9 mouse cellular contexts compared by ENCODE assay signal in the genomic region with DNA sequence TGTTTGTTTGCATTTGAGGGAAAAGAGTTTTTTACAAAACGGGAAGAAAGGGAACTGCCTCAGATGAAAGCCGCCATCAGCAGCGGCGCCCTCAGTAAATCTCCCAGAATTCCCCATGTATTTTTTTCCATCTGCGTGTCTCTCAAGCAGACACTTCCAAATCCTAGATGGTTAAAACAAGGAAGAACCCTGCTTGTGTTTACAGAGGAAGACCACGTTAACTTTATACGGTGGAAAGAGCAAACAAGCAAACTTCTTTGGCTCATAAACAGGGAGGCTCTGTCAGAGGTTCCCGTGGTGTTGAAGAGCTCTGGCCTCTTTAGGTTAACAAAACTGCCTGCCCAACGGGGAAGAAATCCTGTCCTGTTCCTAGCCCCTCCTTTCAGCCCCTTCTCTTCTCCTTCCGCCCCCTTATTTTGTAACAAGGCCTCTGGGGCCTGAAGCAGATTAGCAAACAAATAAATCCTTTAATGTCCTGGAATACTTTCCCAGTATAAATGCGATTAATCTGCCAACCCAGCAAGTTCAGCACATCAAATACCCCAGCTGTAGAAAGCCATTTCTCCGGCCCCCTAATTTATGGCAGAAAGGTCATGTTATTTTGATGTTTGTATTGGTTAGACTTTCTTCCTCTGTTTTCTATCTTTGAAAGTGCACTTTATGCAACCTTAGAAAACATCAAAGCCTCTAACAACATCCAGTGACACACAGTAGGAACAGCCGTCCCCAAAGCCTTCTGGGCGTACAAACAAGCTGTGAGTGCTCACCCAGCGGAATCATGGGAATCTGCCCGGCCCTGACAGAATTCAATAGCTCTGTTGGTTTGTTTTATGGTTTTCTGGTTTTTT. TPM values are rescaled to one million over a fixed set of nuclear protein-coding genes. Genes with fewer than 3 reads are reported as not detected.
DNase-seq lines count a peak whose midpoint lies in the region; ATAC-seq and TF ChIP-seq lines count a peak whose summit lies in the region.
"Had no signal": no experiment of that assay in that cellular context is flagged by ENCODE, and none has a peak within 500 bp of the region (broad histone marks: within the 10 kb centered on the region; RNA-seq: fewer than 3 reads in every experiment).

No protein-coding gene starts in this region.

- no peak for TF ChIP-seq POLR2A in cerebellum, adult 2 months (IDR thresholded peaks at IDR 0.05; ENCODE audit: borderline replicate concordance, insufficient read depth, low read length)

- no peaks in the 10 kb centered on the region for H3K36me3 ChIP-seq in forebrain, embryonic 11.5 days (ENCODE audit: control insufficient read depth, insufficient read depth, low read length)
- no peaks in the 10 kb centered on the region for H3K36me3 ChIP-seq in intestine, embryonic 15.5 days
- H3K36me3 ChIP-seq in midbrain, embryonic 11.5 days (ENCODE audit: control insufficient read depth, insufficient read depth, low read length) = no peaks in the 10 kb centered on the region

- no peaks in the 10 kb centered on the region for H3K9me3 ChIP-seq in forebrain, embryonic 11.5 days (ENCODE audit: control insufficient read depth, low read length)
- H3K9me3 ChIP-seq in intestine, embryonic 15.5 days = no peaks in the 10 kb centered on the region
- H3K9me3 ChIP-seq in midbrain, embryonic 11.5 days (ENCODE audit: control insufficient read depth, low read length) = peaks cover 3% of the 10 kb centered on the region; the same call in 1 of the 2 replicates
- H3K9me3 ChIP-seq: megakaryocyte, embryonic 14.5 days had no signal

- WGBS in forebrain, embryonic 11.5 days = 13% methylated on average over 16 of the region's 16 CpGs
- 32% methylated on average over 16 of the region's 16 CpGs for WGBS in intestine, embryonic 15.5 days
- 16% methylated on average over 16 of the region's 16 CpGs for WGBS in midbrain, embryonic 11.5 days
- 41% methylated on average over 16 of the region's 16 CpGs for WGBS in cerebellum, adult 2 months

- no peak for TF ChIP-seq CTCF in cerebellum, adult 2 months (IDR thresholded peaks at IDR 0.05; ENCODE audit: borderline replicate concordance, insufficient read depth, low read depth, low read length)

- H3K4me3 ChIP-seq in forebrain, embryonic 11.5 days (ENCODE audit: low read depth, low read length) = peak overlapping the region; percentile 11; the same call in 1 of the 2 replicates
- H3K4me3 ChIP-seq in intestine, embryonic 15.5 days (replicated peaks) = no peak overlapping the region
- H3K4me3 ChIP-seq in midbrain, embryonic 11.5 days (ENCODE audit: low read depth, low read length) = peak overlapping the region; percentile 19
- no peak overlapping the region for H3K4me3 ChIP-seq in cerebellum, adult 2 months (replicated peaks; ENCODE audit: insufficient read depth, low read depth, low read length)
- H3K4me3 ChIP-seq: megakaryocyte, embryonic 14.5 days had no signal

- H3K9ac ChIP-seq in forebrain, embryonic 11.5 days (ENCODE audit: low read length) = peak overlapping the region; percentile 20
- no peak overlapping the region for H3K9ac ChIP-seq in intestine, embryonic 15.5 days
- H3K9ac ChIP-seq in midbrain, embryonic 11.5 days (ENCODE audit: low read length) = peak overlapping the region; percentile 39

- peaks cover 11% of the 10 kb centered on the region for H3K4me1 ChIP-seq in forebrain, embryonic 11.5 days (replicated peaks; ENCODE audit: control insufficient read depth, insufficient read depth, low read length)
- peaks cover 6% of the 10 kb centered on the region for H3K4me1 ChIP-seq in intestine, embryonic 15.5 days (replicated peaks)
- peaks cover 20% of the 10 kb centered on the region for H3K4me1 ChIP-seq in midbrain, embryonic 11.5 days (ENCODE audit: control insufficient read depth, insufficient read depth, low read length)
- no peaks in the 10 kb centered on the region for H3K4me1 ChIP-seq in cerebellum, adult 2 months (ENCODE audit: control insufficient read depth, insufficient read depth, low read length)

- H3K4me2 ChIP-seq in forebrain, embryonic 11.5 days (ENCODE audit: low read depth, low read length, severe bottlenecking) = peak overlapping the region; percentile 42
- H3K4me2 ChIP-seq in intestine, embryonic 15.5 days (replicated peaks) = peak overlapping the region; percentile 46
- peak overlapping the region; percentile 50 for H3K4me2 ChIP-seq in midbrain, embryonic 11.5 days

- H3K27me3 ChIP-seq in forebrain, embryonic 11.5 days (ENCODE audit: control insufficient read depth, insufficient read depth, low read length) = no peaks in the 10 kb centered on the region
- H3K27me3 ChIP-seq in intestine, embryonic 15.5 days (replicated peaks) = no peaks in the 10 kb centered on the region
- peaks cover 6% of the 10 kb centered on the region for H3K27me3 ChIP-seq in midbrain, embryonic 11.5 days (ENCODE audit: control insufficient read depth, insufficient read depth, low read length)
- no peaks in the 10 kb centered on the region for H3K27me3 ChIP-seq in cerebellum, adult 2 months (ENCODE audit: control insufficient read depth, insufficient read depth, low read length)
- H3K27me3 ChIP-seq: megakaryocyte, embryonic 14.5 days had no signal

- peak; percentile 8 for DNase-seq in NIH3T3 (ENCODE audit: low read depth)
- no peak for DNase-seq in forebrain, embryonic 11.5 days (ENCODE audit: low spot score)
- peak; percentile 97 for DNase-seq in midbrain, embryonic 11.5 days (ENCODE audit: low spot score, missing footprints)
- DNase-seq in cerebellum, adult 2 months = no peak
- no peak for DNase-seq in right cerebral cortex, postnatal 25 days
- no peak for DNase-seq in ovary, postnatal 14 days (ENCODE audit: low spot score)
- no peak for DNase-seq in adrenal gland, adult 2 months

- ATAC-seq in forebrain, embryonic 11.5 days (replicated peaks; ENCODE audit: low FRiP score) = peak; percentile 53
- ATAC-seq in intestine, embryonic 15.5 days = no peak
- peak; percentile 64 for ATAC-seq in midbrain, embryonic 11.5 days (ENCODE audit: low FRiP score)

- peak overlapping the region; percentile 92 for H3K27ac ChIP-seq in forebrain, embryonic 11.5 days (ENCODE audit: low read depth, low read length)
- peak overlapping the region; percentile 66 for H3K27ac ChIP-seq in intestine, embryonic 15.5 days
- H3K27ac ChIP-seq in midbrain, embryonic 11.5 days (ENCODE audit: low read depth, low read length) = peak overlapping the region; percentile 77
- no peak overlapping the region for H3K27ac ChIP-seq in cerebellum, adult 2 months (ENCODE audit: insufficient read depth, low read length)

RNA-seq across cellular contexts. Expression of gene Spry1, which starts 52.8 kb away (rescaled TPM):
- 20.9 and 24.4 TPM in 2 replicates for polyA plus RNA-seq in forebrain, embryonic 11.5 days (2014; fragmentation: Nextera tagmentation; extraction: Ambion mirVana)
- polyA plus RNA-seq in intestine, embryonic 15.5 days (2015; fragmentation: Nextera tagmentation; extraction: Ambion mirVana) = 13.4 and 14.2 TPM in 2 replicates
- polyA plus RNA-seq in midbrain, embryonic 11.5 days (2014; fragmentation: Nextera tagmentation; extraction: Ambion mirVana) = 10.0 and 10.3 TPM in 2 replicates
- polyA plus RNA-seq in cerebellum, adult 2 months (2012; rRNA removed) = 11.6 and 11.8 TPM in 2 replicates
- 10 to 100 TPM; 17.9 to 39.7 TPM for total RNA-seq in adrenal gland, adult 2 months (2021)
- polyA plus RNA-seq in adrenal gland, adult 2 months (2012; rRNA removed) = 32.5 and 37.6 TPM in 2 replicates

Comparison
In these comparisons a context has a peak if more than half of its experiments do, and no peak if none do; other contexts are left out.
1. DNase-seq: peak in NIH3T3 (single experiment) and midbrain, embryonic 11.5 days (single experiment); none in forebrain, embryonic 11.5 days (single experiment), cerebellum, adult 2 months (0 of 2), right cerebral cortex, postnatal 25 days (single experiment), ovary, postnatal 14 days (single experiment) and adrenal gland, adult 2 months (single experiment).
2. H3K4me3 ChIP-seq: peak in forebrain, embryonic 11.5 days (single experiment) and midbrain, embryonic 11.5 days (single experiment); none in intestine, embryonic 15.5 days (single experiment) and cerebellum, adult 2 months (single experiment).
3. Peak in every context shown above with its lines, with median percentiles within 50 percentile points of each other: H3K4me2 ChIP-seq.